Mouse (Mus musculus) erythroblast, adult 5-6 weeks (primary cell): Measurements from ENCODE around the gene Pla2g12a. TPM values are rescaled to one million over a fixed set of nuclear protein-coding genes. Genes with fewer than 3 reads are reported as not detected.

Source experiments
- total RNA-seq, 2 experiments: library from RNA; stranded (forward) in 1 of 2; stranded (reverse) in 1 of 2; fragments of 150-400 nt in 1 of 2; fragments of 200-764, 138-1000 nt in 1 of 2; gene quantifications; 2 replicates each; pipeline versions ENCODE4 v1.2.3 to v1.2.4; 2015 to 2017; ENCODE audit warnings: low replicate concordance in 2 of 2

Pla2g12a gene
- total RNA-seq, 2 experiments from 2014 or later, result 27.9 to 29.0 TPM

Other genes starting within 250 kb of the Pla2g12a start
- gene Egf, start 123.3 kb upstream of the Pla2g12a start, total RNA-seq (2015; ENCODE audit: low replicate concordance), result not detected in 2 replicates
- gene Egf, start 123.3 kb upstream of the Pla2g12a start, total RNA-seq (2017; ENCODE audit: low replicate concordance), result 0.51 and 0.70 TPM in 2 replicates
- not detected in 2 replicates for gene Lrit3, start 74.6 kb upstream of the Pla2g12a start, total RNA-seq (2015; ENCODE audit: low replicate concordance)
- gene Lrit3, start 74.6 kb upstream of the Pla2g12a start, total RNA-seq (2017; ENCODE audit: low replicate concordance), result not detected in 2 replicates
- not detected in 2 replicates for gene Rrh, start 56.0 kb upstream of the Pla2g12a start, total RNA-seq (2015; ENCODE audit: low replicate concordance)
- gene Rrh, start 56.0 kb upstream of the Pla2g12a start, total RNA-seq (2017; ENCODE audit: low replicate concordance), result not detected in 2 replicates
- gene Gar1, start 47.2 kb upstream of the Pla2g12a start, total RNA-seq (2015; ENCODE audit: low replicate concordance), result 14.4 and 15.3 TPM in 2 replicates
- 12.7 and 14.8 TPM in 2 replicates for gene Gar1, start 47.2 kb upstream of the Pla2g12a start, total RNA-seq (2017; ENCODE audit: low replicate concordance)
- not detected in 2 replicates for gene Cfi, start 42.7 kb upstream of the Pla2g12a start, total RNA-seq (2015; ENCODE audit: low replicate concordance)
- not detected in 2 replicates for gene Cfi, start 42.7 kb upstream of the Pla2g12a start, total RNA-seq (2017; ENCODE audit: low replicate concordance)
- 4.6 and 20.6 TPM in 2 replicates for gene Casp6, start 22.8 kb downstream of the Pla2g12a start, total RNA-seq (2015; ENCODE audit: low replicate concordance)
- 3.6 and 6.9 TPM in 2 replicates for gene Casp6, start 22.8 kb downstream of the Pla2g12a start, total RNA-seq (2017; ENCODE audit: low replicate concordance)
- gene Mcub, start 91.6 kb downstream of the Pla2g12a start, total RNA-seq (2015; ENCODE audit: low replicate concordance), result 1.5 and 5.8 TPM in 2 replicates
- 3.6 and 15.6 TPM in 2 replicates for gene Mcub, start 91.6 kb downstream of the Pla2g12a start, total RNA-seq (2017; ENCODE audit: low replicate concordance)
- gene Sec24b, start 182.9 kb downstream of the Pla2g12a start, total RNA-seq (2015; ENCODE audit: low replicate concordance), result 13.8 and 17.9 TPM in 2 replicates
- 5.7 and 9.3 TPM in 2 replicates for gene Sec24b, start 182.9 kb downstream of the Pla2g12a start, total RNA-seq (2017; ENCODE audit: low replicate concordance)